Mouse (Mus musculus) left cerebral cortex, postnatal 36 days (tissue): ENCODE measurements at regions not wholly inside any gene's neighbourhood (a gene's known extent, or its start where the extent isn't known, plus 50 kb on each side); places are given as distances from the start of the nearest gene placed in this dataset.

Experiments used
- DNase-seq, 2 experiments: peaks; one replicate each; pipeline ENCODE4 v3.0.0; 2021 to 2022; ENCODE audit warnings: low spot score in 2 of 2, mixed read lengths in 1 of 2
- intact Hi-C: fragments of 180-260 bp; cut with DNase I; formaldehyde crosslinking; loops from one replicate; pipeline ENCODE4 v1.15.1; 2025

DNA sequence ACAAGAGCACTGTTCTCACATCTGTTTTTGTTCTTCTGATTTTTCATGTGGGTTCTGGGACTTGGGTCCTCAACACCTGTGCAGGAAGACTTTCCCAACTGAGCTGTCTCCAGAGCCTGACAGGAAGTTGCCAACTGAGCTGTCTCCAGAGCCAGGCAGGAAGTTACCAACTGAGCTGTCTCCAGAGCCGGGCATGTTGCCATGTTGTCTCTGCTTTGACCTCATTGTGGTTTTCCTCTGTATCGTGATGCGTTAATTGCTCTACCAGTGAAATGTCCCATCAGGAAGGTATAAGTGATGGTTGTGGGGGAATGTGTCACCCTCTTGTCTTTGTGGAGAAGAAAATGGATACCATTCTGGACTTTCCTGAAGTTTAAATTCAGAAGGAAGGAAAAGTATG, 54.4 kb upstream of the Olfm4 start:
- no peak for DNase-seq
- intact Hi-C loops, result no loop called here

DNA sequence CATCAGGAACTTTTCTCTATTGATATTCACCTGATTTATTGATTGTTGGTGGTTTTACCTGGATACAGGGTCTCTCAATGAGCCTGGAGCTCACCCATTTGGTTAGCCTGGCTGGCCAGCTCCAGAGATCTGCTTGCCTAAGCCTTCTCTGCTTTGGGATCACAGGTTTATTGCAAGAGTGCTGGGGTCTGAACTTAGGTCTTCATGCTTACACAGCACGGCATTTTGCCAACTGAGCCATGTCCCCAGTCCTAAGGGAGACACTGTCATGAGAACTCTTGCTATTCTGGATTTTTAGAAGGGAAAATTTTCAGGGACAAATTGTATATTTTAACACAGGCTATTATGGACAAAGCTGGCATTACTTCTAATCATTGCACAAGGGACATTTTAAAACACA, 56.7 kb upstream of the Olfm4 start:
- intact Hi-C loops, result no loop called here
- no peak for DNase-seq

DNA sequence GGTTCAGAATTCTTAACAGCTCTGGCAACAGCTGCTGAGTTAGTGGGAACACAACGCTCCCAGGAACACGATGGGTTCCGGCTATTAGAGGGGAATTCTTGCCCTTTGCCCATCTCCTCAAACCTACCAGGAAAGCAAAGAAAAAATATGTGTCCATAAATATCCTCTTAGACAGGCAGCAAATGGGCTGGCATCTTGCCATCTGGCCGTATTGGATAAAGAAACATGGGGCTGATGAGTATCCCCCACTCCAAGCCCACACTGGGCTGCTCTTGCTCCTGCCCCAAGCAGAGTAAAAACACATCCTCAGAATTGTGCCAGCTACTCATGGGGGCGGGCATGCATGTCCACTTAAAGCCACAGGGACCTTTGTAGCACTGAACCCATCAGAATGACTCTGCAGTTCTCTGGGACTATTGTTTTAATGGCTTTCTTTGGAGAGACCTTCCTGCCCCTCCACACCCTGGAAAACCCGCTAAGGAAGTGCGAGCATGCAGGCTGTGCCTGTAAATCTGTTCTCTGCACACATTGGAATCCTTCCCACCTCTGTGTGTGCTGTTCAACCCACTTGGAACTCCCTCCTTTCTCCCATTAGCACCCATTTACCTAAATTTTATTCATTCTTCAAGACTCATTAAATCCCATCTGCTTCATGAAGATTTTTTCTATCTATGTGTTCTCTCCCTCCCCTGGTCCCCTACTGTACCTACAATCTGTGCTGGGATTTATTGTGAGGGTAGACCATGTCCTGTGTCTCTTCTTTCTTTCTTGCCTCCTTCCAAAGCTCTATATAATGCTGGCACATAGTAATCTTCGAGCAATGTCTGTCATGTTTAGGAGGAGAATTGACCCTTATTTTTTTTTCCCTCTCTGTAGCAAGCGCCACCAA, 66.7 kb upstream of the Olfm4 start:
- intact Hi-C loops, result loop anchor here (10.0 kb wide), 3 partner anchors 142 to 302 kb away; partner anchors contain the start of gene Pcdh8
- DNase-seq, result peak; percentile 12 to 26

DNA sequence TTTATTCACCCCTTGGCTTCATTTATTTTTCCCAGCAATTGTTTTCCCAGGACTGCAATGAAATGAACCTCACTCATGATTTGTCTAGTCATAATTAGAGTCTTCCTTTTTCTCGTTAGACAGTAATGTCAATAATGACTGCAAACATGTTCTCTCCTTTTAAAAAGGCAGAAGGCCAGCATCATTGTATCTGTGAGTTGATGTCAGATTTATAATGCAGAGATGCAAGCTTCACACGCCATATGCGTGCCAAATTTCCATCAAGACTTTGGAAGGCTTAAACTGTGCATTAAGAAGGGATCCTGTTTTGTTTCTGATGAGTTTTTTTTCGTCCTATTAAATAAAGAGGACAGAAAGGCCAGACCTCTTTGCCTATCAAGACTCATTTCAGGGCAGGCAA, 68.9 kb upstream of the Olfm4 start:
- intact Hi-C loops, result loop anchor here (10.0 kb wide), 3 partner anchors 140 to 300 kb away; partner anchors contain the start of gene Pcdh8
- DNase-seq, result no peak

GRCm38 (mm10) chr14:79913315-79913714, 70.6 kb upstream of the Olfm4 start:
- intact Hi-C loops, result loop anchor here (10.0 kb wide), 3 partner anchors 139 to 301 kb away; partner anchors contain the start of gene Pcdh8
- no peak for DNase-seq

DNA sequence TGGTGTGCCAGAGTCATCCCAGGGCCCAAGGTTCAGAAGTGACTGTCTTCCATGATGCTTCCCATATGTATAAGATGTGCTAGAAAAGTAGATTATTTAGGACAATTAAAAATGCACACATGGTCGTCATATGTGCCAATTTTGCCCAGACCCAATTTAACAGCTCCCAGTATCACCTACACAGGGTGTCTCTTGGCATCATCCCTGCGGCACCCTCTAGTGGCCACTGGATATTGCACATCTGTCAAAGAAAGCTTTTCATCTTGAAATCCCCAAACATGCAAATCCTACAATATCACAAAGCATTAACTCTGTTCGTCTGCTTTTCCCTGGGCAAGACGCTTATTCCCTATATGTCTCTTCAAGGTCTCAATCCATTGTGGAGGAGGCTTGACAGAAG, 71.3 kb upstream of the Olfm4 start:
- intact Hi-C loops, result loop anchor here (10.0 kb wide), 3 partner anchors 138 to 302 kb away; partner anchors contain the start of gene Pcdh8
- DNase-seq, result peak; percentile 36 to 67

- intact Hi-C loops, result no loop called here
- DNase-seq, result no peak
Observed at GRCm38 (mm10) chr14:79907761-79908160, 76.1 kb upstream of the Olfm4 start.

GRCm38 (mm10) chr14:79905574-79905973, 78.3 kb upstream of the Olfm4 start:
- intact Hi-C loops, result no loop called here
- DNase-seq, result no peak

GRCm38 (mm10) chr14:79902355-79902754, 81.5 kb upstream of the Olfm4 start:
- no peak for DNase-seq
- intact Hi-C loops, result no loop called here

DNA sequence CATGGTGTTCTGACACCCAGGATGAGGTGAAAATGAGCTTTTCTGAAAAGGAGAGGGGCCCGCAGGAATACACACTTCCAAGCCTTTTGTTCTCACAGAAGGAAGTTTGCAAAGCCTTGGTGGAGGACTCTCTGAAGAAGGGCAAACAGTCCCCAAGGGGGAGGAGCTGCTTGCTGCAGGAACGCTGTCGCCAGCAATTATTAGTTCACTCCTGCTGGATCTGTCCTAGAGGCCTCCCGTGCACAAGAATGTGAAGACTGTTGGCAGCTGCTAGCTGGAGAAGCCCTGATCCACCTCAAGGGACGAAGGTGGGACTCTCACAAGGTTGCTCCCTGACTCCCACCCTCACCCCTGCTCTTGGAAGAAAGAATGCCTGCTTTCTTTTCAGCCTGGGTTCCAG, 85.6 kb upstream of the Olfm4 start:
- no peak for DNase-seq
- intact Hi-C loops, result no loop called here

- intact Hi-C loops, result no loop called here
- DNase-seq, result no peak
Observed at GRCm38 (mm10) chr14:79893241-79893640, 90.6 kb upstream of the Olfm4 start.

- no peak for DNase-seq
Observed at GRCm38 (mm10) chr14:79890682-79891081, 93.2 kb upstream of the Olfm4 start.

DNA sequence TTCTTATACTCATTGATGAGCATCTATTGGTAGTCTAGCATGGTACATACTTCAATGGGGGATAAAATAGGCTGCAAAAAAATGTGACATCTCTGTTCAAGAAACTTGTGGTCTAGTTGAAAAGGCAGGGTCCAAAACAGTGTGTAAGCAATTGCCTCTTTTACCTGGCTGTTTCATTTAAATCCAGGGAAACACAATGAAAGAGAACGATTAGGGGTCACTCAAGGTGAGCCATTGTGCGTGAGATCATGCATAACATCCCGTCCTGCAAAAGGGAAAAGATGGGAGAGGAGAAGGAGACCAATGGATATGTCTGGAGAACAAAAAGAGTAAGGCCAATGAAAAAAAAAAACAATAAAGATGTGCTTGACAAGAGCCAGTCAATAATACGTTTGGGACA, 93.6 kb upstream of the Olfm4 start:
- no peak for DNase-seq
- intact Hi-C loops, result no loop called here

More at GRCm38 (mm10) chr14:79890682-79891081, 93.2 kb upstream of the Olfm4 start:
- intact Hi-C loops, result no loop called here

GRCm38 (mm10) chr14:79883487-79883886, 100.4 kb upstream of the Olfm4 start:
- intact Hi-C loops, result no loop called here
- DNase-seq, result no peak

DNA sequence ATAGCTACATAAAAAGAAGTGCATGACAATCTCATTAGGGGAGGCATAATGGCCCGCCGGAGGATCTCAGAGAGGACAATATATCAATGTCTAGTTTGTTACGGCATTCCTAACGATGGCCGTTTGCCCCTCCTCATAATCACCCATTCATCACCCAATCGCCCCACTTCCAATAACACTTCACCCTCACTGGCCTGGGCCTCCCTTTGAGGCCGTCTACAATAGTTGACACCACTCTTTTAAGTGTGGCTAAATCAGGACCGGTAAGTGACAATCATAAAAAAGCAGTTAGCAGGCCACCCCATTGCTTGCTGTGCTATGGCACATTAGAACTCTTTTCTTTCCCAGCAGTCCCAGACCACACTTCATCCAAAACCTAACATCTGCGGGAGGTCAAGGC, 102.2 kb upstream of the Olfm4 start:
- intact Hi-C loops, result no loop called here
- no peak for DNase-seq

GRCm38 (mm10) chr14:79880065-79880755, 103.7 kb upstream of the Olfm4 start:
- DNase-seq, result no peak
- intact Hi-C loops, result no loop called here

GRCm38 (mm10) chr14:79879333-79880035, 104.4 kb upstream of the Olfm4 start:
- no peak for DNase-seq
- intact Hi-C loops, result no loop called here

DNA sequence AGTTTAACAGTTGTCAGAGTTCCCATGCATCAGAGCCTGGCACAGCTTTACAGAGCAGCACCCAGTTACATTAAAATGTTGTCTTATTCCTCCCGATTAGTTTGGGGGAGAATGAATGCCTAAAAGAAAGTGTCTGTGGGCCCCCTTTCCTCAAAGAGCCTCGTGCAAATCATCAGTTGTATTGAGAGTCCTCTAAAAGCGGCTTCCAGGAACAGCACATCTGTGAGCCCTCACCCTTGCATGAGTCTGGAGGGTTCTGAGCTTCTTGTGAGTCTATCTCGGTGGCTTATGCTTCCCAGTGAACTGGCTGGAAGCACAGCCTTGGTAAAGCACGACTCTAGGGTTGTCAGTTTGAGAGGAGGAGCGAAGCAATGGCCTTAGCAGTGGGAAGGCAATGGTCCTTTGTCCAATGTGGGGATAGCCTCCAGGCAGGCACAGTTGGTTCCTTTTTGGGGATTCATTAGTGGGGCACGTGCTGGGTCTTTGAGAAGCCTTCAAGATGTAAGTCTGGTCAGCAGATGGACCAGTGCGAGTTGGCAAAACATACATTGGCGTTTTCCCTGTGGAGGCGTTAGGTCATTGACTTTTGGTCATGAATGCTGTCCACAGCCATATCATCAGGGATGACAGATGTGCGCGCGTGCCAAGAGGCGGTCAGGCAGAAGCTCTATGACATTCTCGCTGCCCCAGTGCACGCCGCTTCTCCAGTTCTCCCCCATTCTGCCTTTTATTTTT, 105.4 kb upstream of the Olfm4 start:
- intact Hi-C loops, result no loop called here
- no peak for DNase-seq

DNA sequence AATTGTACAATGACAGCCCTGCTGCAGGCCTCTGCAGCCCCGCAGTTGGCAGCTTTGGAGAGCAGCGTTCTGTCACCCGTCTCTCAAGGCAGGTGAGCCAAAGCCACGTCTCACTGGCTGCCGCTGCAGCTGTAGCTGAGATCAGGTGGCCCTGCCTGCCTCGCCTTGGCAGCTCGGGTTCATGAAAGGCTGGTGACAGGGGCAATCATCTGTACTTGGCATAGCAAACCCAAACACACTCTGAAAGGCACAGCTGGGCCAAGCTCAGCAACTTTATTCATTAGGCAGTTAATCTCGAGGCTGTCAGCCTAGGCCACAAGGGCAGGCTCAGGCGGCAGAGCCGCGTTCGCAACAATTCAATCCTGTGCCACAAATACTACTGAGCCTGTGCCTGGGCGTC, 102.0 kb upstream of the Pcdh8 start:
- no peak for DNase-seq
- intact Hi-C loops, result no loop called here

- intact Hi-C loops, result no loop called here
- DNase-seq, result no peak
Observed at GRCm38 (mm10) chr14:79872430-79872829, 101.3 kb upstream of the Pcdh8 start.
